Mouse (Mus musculus): ENCODE results near the gene P4htm.

GRCm38 (mm10) chr9:108564131-108564530 lies 33.3 kb downstream of the P4htm start:
- TF ChIP-seq POLR2A (IDR thresholded peaks at IDR 0.05; ENCODE audit: low read depth, low read length) (no peak), CTCF (IDR thresholded peaks at IDR 0.05; ENCODE audit: borderline replicate concordance, insufficient read depth, low read length) (no peak)
